Mouse (Mus musculus) ES-Bruce4 (cell line): ENCODE data around the gene Cldn3.

Source experiments
- CTCF ChIP-seq: IDR thresholded peaks from one replicate; pipeline ENCODE4 v1.8.1; 2011; ENCODE audit warnings: low read depth, low read length
- EP300 ChIP-seq: IDR thresholded peaks from 2 replicates; pipeline ENCODE4 v1.6.1; 2011; ENCODE audit warnings: low read depth, low read length; ENCODE audit not compliant: insufficient read depth
- POLR2A ChIP-seq: IDR thresholded peaks from one replicate; pipeline ENCODE4 v1.8.1; 2011; ENCODE audit warnings: low read length; ENCODE audit not compliant: insufficient read depth

GRCm38 (mm10) chr5:134963546-134963945 lies 22.5 kb upstream of the Cldn3 start:
- TF ChIP-seq CTCF, result no peak
- TF ChIP-seq EP300, result 0 out of 2 replicates have a peak, but pooled peaks have one; percentile 32
- no peak for TF ChIP-seq POLR2A
